Mouse (Mus musculus) thymus, adult 2 months (tissue): Measurements from ENCODE around the gene B230307C23Rik.
"Not testable (repeated sequence)": the region's sequence is repeated elsewhere in the genome, so short reads cannot be mapped to it uniquely, and the experiment has no call there.

Experiments
- CTCF ChIP-seq: fragments of 200-500 bp; IDR thresholded peaks from 2 replicates; pipeline ENCODE4 v1.5.1; 2012; ENCODE audit warnings: mild to moderate bottlenecking, control low read depth, low read length, moderate library complexity, borderline replicate concordance; ENCODE audit not compliant: control insufficient read depth, poor library complexity, insufficient read depth; ENCODE audit errors: extremely low read depth
- POLR2A ChIP-seq: fragments of 200-500 bp; IDR thresholded peaks from 2 replicates; pipeline ENCODE4 v1.6.1; 2012; ENCODE audit warnings: mild to moderate bottlenecking, low read length, control low read depth, moderate library complexity; ENCODE audit not compliant: control insufficient read depth, poor library complexity, insufficient read depth; ENCODE audit errors: extremely low read depth

DNA sequence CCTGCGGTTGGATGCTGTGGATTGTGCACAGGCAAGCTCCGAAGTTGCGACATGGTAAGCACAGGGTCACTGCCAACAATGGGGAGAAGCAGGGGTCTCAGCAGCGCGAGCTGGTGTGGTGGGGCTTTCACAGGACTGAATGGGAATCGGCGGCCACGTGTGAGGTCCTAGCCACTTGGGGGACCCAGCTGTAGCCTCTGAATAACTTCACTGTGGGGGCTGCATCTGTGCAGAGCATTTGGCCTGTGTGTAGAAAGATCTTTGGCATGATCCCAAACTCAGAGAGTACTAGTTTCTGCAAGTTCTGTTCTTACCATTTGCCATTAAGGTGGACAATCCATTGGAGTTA lies 242 bp downstream of the B230307C23Rik start:
- TF ChIP-seq POLR2A, CTCF: not testable (repeated sequence)
